Mouse (Mus musculus): Measurements from ENCODE around the gene Ndst4.

Ndst4 gene

GRCm38 (mm10) chr3:125722953-125723352 is 319.1 kb downstream of the Ndst4 start:
- in situ Hi-C loops (cut with MboI; ENCODE audit: low sequenced_read_pairs): no loop called here

- in situ Hi-C loops (cut with MboI; ENCODE audit: low sequenced_read_pairs): no loop called here
Observed at GRCm38 (mm10) chr3:125734945-125735344, 331.1 kb downstream of the Ndst4 start.

- in situ Hi-C loops (cut with MboI; ENCODE audit: low sequenced_read_pairs): no loop called here
Observed at GRCm38 (mm10) chr3:125744468-125745141, 340.7 kb downstream of the Ndst4 start.

GRCm38 (mm10) chr3:125745142-125745496 is 341.2 kb downstream of the Ndst4 start:
- in situ Hi-C loops (cut with MboI; ENCODE audit: low sequenced_read_pairs): no loop called here

- in situ Hi-C loops (cut with MboI; ENCODE audit: low sequenced_read_pairs): no loop called here
Observed at GRCm38 (mm10) chr3:125746367-125746766, 342.5 kb downstream of the Ndst4 start.

- in situ Hi-C loops (cut with MboI; ENCODE audit: low sequenced_read_pairs): no loop called here
Observed at GRCm38 (mm10) chr3:125756911-125757310, 353.0 kb downstream of the Ndst4 start.

GRCm38 (mm10) chr3:125760711-125761110 is 356.8 kb downstream of the Ndst4 start:
- in situ Hi-C loops (cut with MboI; ENCODE audit: low sequenced_read_pairs): no loop called here

All from CH12F3 (cell line).